Mouse (Mus musculus): ENCODE results near the gene Tmem178. TPM values are rescaled to one million over a fixed set of nuclear protein-coding genes. Genes with fewer than 3 reads are reported as not detected.

Gene Tmem178
- total and polyA plus RNA-seq, 2 experiments from 2014 or later = 20.1 to 26.5 TPM

- H3K4me1 ChIP-seq (ENCODE audit: insufficient read depth, low read length) = 0 out of 2 replicates have a peak, but pooled peaks cover 2% of the 10 kb centered on the region
- no peaks in the 10 kb centered on the region for H3K27me3 ChIP-seq (ENCODE audit: insufficient read depth, low read length)
- ATAC-seq (ENCODE audit: low FRiP score) = peak; percentile 31; the same call in 1 of the 2 replicates
- no peak for DNase-seq (ENCODE audit: low spot score)
- no peak for TF ChIP-seq CTCF (IDR thresholded peaks at IDR 0.05)
- no peaks in the 10 kb centered on the region for H3K36me3 ChIP-seq (ENCODE audit: insufficient read depth, low read length)
- H3K9me3 ChIP-seq (ENCODE audit: low read length) = no peaks in the 10 kb centered on the region
- no peak overlapping the region for H3K27ac ChIP-seq (ENCODE audit: low read depth, low read length)
- H3K9ac ChIP-seq (replicated peaks; ENCODE audit: low read length, poor library complexity, severe bottlenecking) = no peak overlapping the region
- H3K4me3 ChIP-seq (ENCODE audit: low read depth, low read length) = no peak overlapping the region
- 60% methylated on average over 10 of the region's 10 CpGs for WGBS
- no peak overlapping the region for H3K4me2 ChIP-seq (ENCODE audit: low read depth, low read length, poor library complexity, severe bottlenecking)
Observed at GRCm38 (mm10) chr17:80955998-80956811, 11.8 kb downstream of the Tmem178 start.

- ATAC-seq (ENCODE audit: low FRiP score) (no peak), DNase-seq (ENCODE audit: low spot score) (no peak)
- H3K9me3 ChIP-seq (ENCODE audit: low read length) = no peaks in the 10 kb centered on the region
- WGBS = 79% methylated on average over 6 of the region's 6 CpGs
- no peak overlapping the region for H3K27ac ChIP-seq (ENCODE audit: low read depth, low read length)
- H3K4me3 ChIP-seq (ENCODE audit: low read depth, low read length) = no peak overlapping the region
- H3K27me3 ChIP-seq (ENCODE audit: insufficient read depth, low read length) = no peaks in the 10 kb centered on the region
- H3K9ac ChIP-seq (replicated peaks; ENCODE audit: low read length, poor library complexity, severe bottlenecking) = no peak overlapping the region
- no peak for TF ChIP-seq CTCF (IDR thresholded peaks at IDR 0.05)
- H3K36me3 ChIP-seq (ENCODE audit: insufficient read depth, low read length) = no peaks in the 10 kb centered on the region
- 0 out of 2 replicates have a peak, but pooled peaks cover 2% of the 10 kb centered on the region for H3K4me1 ChIP-seq (ENCODE audit: insufficient read depth, low read length)
- H3K4me2 ChIP-seq (ENCODE audit: low read depth, low read length, poor library complexity, severe bottlenecking) = no peak overlapping the region
Observed at GRCm38 (mm10) chr17:80958332-80958731, 13.9 kb downstream of the Tmem178 start.

GRCm38 (mm10) chr17:80959840-80960239, 15.4 kb downstream of the Tmem178 start:
- Histone ChIP-seq H3K4me2 (ENCODE audit: low read depth, low read length, poor library complexity, severe bottlenecking) (no peak overlapping the region), H3K27ac (ENCODE audit: low read depth, low read length) (no peak overlapping the region), H3K27me3 (ENCODE audit: insufficient read depth, low read length) (no peaks in the 10 kb centered on the region), H3K4me3 (ENCODE audit: low read depth, low read length) (no peak overlapping the region), H3K9ac (replicated peaks; ENCODE audit: low read length, poor library complexity, severe bottlenecking) (no peak overlapping the region), H3K4me1 (ENCODE audit: insufficient read depth, low read length) (0 out of 2 replicates have a peak, but pooled peaks cover 2% of the 10 kb centered on the region), H3K9me3 (ENCODE audit: low read length) (no peaks in the 10 kb centered on the region), H3K36me3 (ENCODE audit: insufficient read depth, low read length) (no peaks in the 10 kb centered on the region)
- TF ChIP-seq CTCF (IDR thresholded peaks at IDR 0.05) = no peak
- ATAC-seq (ENCODE audit: low FRiP score) (no peak), DNase-seq (ENCODE audit: low spot score) (peak; percentile 60)
- 80% methylated on average over 2 of the region's 2 CpGs for WGBS

- TF ChIP-seq CTCF (IDR thresholded peaks at IDR 0.05) = no peak
- ATAC-seq (ENCODE audit: low FRiP score) = no peak
- H3K4me2 ChIP-seq (ENCODE audit: low read depth, low read length, poor library complexity, severe bottlenecking) = no peak overlapping the region
- H3K27ac ChIP-seq (ENCODE audit: low read depth, low read length) = no peak overlapping the region
- no peak overlapping the region for H3K9ac ChIP-seq (replicated peaks; ENCODE audit: low read length, poor library complexity, severe bottlenecking)
- DNase-seq (ENCODE audit: low spot score) = no peak
- WGBS = 58% methylated on average over 7 of the region's 7 CpGs
- no peak overlapping the region for H3K4me3 ChIP-seq (ENCODE audit: low read depth, low read length)
- H3K9me3 ChIP-seq (ENCODE audit: low read length) = no peaks in the 10 kb centered on the region
- peaks cover 2% of the 10 kb centered on the region; the same call in 1 of the 2 replicates for H3K4me1 ChIP-seq (ENCODE audit: insufficient read depth, low read length)
- H3K36me3 ChIP-seq (ENCODE audit: insufficient read depth, low read length) = no peaks in the 10 kb centered on the region
- no peaks in the 10 kb centered on the region for H3K27me3 ChIP-seq (ENCODE audit: insufficient read depth, low read length)
Observed at GRCm38 (mm10) chr17:80967475-80967874, 23.0 kb downstream of the Tmem178 start.

- Histone ChIP-seq H3K9ac (replicated peaks; ENCODE audit: low read length, poor library complexity, severe bottlenecking) (no peak overlapping the region), H3K4me2 (ENCODE audit: low read depth, low read length, poor library complexity, severe bottlenecking) (peak overlapping the region; percentile 18), H3K36me3 (ENCODE audit: insufficient read depth, low read length) (no peaks in the 10 kb centered on the region), H3K27ac (ENCODE audit: low read depth, low read length) (no peak overlapping the region), H3K4me1 (ENCODE audit: insufficient read depth, low read length) (peaks cover 2% of the 10 kb centered on the region; the same call in 1 of the 2 replicates), H3K4me3 (ENCODE audit: low read depth, low read length) (no peak overlapping the region), H3K27me3 (ENCODE audit: insufficient read depth, low read length) (no peaks in the 10 kb centered on the region), H3K9me3 (ENCODE audit: low read length) (no peaks in the 10 kb centered on the region)
- peak; percentile 17 for TF ChIP-seq CTCF (IDR thresholded peaks at IDR 0.05)
- 37% methylated on average over 18 of the region's 18 CpGs for WGBS
- peak; percentile 81 for DNase-seq (ENCODE audit: low spot score)
- ATAC-seq (ENCODE audit: low FRiP score) = peak; percentile 81
Observed at GRCm38 (mm10) chr17:80969643-80970619, 25.5 kb downstream of the Tmem178 start.

All from midbrain, postnatal 0 days (tissue).